Mouse (Mus musculus): ENCODE results near the gene Gm49711.

DNA sequence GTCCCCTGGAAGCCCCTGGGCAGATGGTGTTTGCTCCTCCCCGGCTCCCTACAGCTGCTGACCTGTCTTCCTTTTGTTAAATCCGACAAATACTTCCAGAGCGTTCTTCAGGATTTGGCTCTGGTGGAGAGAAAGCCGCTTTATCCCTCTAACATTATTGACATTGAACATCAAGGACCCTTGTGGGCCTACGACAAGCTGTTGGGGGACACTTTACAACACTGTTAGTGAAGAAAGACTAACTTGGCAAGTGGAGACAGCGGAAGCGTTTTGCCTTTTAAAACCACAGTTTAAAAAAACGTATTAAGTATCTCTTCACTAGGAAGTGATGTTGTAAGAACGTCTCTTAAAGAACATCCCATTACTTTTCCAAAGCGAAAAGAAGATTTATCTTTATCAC lies 5.5 kb upstream of the Gm49711 start:
- TF ChIP-seq CTCF (IDR thresholded peaks at IDR 0.05; ENCODE audit: low read depth, low read length) (no peak), POLR2AphosphoS5 (IDR thresholded peaks at IDR 0.05; ENCODE audit: insufficient replicate concordance, low read depth, low read length) (no peak)

Measured in G1E (cell line).